Mouse (Mus musculus) adrenal gland, adult (tissue): Measurements from ENCODE around the gene Abca8b.
"Not testable (repeated sequence)": the region's sequence is repeated elsewhere in the genome, so short reads cannot be mapped to it uniquely, and the experiment has no call there.

Experiments used
- DNase-seq, 2 experiments: peaks; one replicate each; pipeline ENCODE4 v3.0.0; 2022 to 2023; ENCODE audit warnings: low spot score in 1 of 2; ENCODE audit not compliant: inconsistent age in 2 of 2

Abca8b gene

DNA sequence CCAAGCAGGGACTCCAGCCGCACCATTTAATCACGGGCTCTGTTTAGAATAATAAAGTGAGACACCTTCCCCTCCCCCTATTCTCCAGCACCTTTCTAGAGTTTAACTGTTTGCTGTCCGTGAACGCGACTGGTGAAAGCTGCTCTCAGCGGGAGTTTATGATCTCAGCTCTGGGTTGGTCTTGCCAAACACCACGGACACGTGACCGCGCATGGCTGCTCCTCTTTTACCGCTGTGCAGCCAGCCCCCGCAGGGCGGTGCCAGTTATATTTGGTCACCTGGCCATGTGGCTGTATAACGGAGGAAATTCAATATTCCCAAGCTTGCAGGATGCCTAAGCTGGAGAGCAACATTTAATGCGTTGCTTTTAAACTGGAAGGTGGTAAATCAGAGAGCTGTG is at the start of gene Abca8b:
Gene Abca8b, minus strand, starts transcription at position 222 of the 400 bp plus-strand sequence.
- peak; percentile 79 to 88 for DNase-seq

GRCm38 (mm10) chr11:110037795-110038194 is 42.1 kb upstream of the Abca8b start:
- DNase-seq: peak in 1 of 2 experiments; percentile 57

DNA sequence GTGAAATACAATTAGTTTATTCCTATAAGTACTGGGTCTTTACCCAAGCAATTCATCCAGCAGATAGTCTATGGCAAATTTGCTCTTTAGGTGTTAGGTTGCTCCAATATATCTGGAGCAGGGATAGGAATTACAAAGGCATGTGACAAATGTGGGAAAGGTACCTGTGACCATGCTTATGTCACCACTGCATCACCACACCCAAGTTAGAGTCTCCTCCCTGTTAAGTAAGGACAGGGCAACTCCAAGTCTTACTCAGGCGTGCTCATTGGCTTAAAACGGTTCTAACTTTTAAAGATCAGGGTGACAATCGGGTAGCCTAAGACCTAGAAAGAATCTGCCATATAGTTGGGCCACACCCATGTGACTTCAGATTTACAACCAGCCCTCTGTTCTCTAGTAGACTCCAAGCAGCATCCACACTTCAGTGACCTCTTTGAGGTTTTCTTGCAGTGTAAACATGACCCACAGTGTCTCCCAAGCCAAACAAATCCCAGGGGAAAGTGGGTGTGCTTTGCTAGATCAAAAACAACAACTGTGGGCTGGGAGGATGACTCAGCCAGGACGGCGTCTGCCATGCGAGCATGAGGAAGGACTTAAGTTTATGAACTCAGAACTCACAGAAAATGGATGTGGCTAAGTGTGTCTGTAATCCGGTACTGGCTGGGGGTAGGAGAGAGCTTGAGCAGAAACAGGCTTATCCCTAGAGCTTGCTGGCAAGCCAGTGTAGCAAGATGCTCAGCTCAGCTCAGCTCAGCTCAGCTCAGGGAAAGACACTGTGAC is 33.5 kb upstream of the Abca8b start:
- DNase-seq: peak; percentile 19 to 22

DNA sequence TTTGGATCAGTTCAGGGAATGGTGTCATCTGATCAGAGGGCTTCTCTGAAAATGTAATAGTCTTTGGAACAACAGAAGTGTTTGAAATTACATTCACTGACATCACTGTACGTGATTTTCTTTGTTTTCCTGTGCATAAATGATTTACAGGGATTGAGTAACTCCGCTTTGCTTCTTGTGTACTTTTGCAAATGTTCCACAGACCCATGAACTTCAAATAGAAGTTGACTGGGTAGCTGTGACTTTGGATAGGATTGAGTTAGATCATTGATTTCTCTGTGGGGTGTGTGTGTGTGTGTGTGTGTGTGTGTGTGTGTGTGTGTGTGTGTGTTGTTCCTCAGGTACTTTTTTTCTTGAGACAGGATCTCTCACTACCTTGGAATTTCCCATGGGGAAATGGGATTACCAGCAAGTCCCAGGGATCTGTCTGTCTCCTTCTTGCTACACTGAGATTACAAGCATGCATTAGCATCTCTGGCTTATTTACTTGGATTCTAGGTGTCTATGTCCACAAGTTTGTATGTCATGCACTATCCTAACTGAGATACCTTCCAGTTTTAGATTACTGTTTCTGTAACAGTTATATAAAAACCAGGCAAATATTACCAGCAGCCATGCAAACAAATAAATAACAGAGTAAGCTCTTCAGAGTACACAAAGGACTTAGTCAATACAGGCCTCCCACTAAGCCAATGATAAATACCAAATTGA is 15.3 kb upstream of the Abca8b start:
- no peak for DNase-seq

GRCm38 (mm10) chr11:109995013-109995412 is 632 bp downstream of the Abca8b start:
- DNase-seq: peak; percentile 16 to 53

DNA sequence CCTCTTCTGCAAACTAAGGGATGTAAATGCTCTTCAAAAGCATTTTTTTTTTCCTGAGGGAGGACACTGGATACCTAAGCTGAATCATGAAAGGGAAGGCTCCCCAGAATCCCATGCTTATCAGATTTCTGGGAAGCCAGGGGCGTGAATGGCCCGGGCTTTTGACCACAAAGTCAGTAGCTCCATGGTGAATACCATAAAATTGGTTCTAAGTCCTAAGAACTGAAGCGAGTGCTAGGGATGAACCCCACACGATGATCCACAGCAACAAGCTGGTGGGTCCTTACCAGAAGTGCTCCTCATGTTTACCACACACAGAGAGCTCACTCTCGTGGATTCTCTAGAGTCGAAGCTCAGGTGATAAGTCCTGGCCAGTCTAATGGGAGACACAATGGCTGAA is 1.6 kb downstream of the Abca8b start:
- DNase-seq: no peak

DNA sequence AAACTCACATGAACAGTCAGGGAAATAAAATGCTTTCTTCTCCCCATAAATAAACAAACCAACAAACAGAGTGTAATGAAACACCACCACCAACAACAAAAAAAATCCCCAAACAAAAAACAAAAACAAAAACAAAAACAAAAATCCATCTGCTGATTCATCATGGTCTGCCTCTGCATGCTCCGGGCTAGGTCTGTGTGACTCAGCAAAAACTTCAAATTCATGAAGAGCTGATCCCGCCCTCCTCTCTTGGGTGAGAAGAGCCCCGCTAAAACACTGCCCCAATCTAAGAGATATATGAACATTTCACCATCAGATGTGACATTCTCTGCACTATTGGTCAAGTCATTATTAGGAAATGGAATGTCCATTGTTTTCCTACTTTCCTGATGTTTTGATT is 4.4 kb downstream of the Abca8b start:
- peak; percentile 15 to 51 for DNase-seq

- no peak for DNase-seq
Measured at GRCm38 (mm10) chr11:109990256-109990655, 5.4 kb downstream of the Abca8b start.

- DNase-seq: no peak
Measured at GRCm38 (mm10) chr11:109988164-109988563, 7.5 kb downstream of the Abca8b start.

GRCm38 (mm10) chr11:109987460-109988072 is 8.1 kb downstream of the Abca8b start:
- not testable (repeated sequence) for DNase-seq

DNA sequence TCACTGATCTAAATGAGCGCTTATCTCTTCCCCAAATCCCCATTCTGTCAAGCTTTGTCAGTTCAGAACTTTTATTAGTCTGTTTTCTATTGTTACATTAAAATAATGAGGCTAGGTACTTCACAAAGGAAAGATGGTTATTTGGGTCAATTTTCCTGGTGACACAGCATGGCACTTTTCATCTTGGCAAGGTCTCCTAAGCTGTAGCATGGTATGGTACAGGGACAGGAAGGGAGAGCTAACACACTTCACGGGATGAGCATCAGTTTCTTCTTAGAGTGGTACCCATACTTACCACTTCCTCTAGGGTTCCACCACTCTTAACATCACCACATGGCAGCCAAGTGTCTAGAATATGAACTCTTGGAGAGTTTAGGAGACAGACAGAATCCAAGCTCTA is 13.8 kb downstream of the Abca8b start:
- no peak for DNase-seq

GRCm38 (mm10) chr11:109970521-109970920 is 25.1 kb downstream of the Abca8b start:
- peak; percentile 15 to 34 for DNase-seq

- DNase-seq: no peak
Measured at GRCm38 (mm10) chr11:109961495-109962492, 33.9 kb downstream of the Abca8b start.

GRCm38 (mm10) chr11:109955185-109955584 is 40.5 kb downstream of the Abca8b start:
- DNase-seq: peak in 1 of 2 experiments; percentile 21

GRCm38 (mm10) chr11:109936915-109937314 is 58.7 kb downstream of the Abca8b start:
- DNase-seq: no peak

- DNase-seq: not testable (repeated sequence)
Measured at GRCm38 (mm10) chr11:109933207-109933606, 62.4 kb downstream of the Abca8b start.

- no peak for DNase-seq
Measured at GRCm38 (mm10) chr11:109928489-109928888, 67.2 kb downstream of the Abca8b start.

DNA sequence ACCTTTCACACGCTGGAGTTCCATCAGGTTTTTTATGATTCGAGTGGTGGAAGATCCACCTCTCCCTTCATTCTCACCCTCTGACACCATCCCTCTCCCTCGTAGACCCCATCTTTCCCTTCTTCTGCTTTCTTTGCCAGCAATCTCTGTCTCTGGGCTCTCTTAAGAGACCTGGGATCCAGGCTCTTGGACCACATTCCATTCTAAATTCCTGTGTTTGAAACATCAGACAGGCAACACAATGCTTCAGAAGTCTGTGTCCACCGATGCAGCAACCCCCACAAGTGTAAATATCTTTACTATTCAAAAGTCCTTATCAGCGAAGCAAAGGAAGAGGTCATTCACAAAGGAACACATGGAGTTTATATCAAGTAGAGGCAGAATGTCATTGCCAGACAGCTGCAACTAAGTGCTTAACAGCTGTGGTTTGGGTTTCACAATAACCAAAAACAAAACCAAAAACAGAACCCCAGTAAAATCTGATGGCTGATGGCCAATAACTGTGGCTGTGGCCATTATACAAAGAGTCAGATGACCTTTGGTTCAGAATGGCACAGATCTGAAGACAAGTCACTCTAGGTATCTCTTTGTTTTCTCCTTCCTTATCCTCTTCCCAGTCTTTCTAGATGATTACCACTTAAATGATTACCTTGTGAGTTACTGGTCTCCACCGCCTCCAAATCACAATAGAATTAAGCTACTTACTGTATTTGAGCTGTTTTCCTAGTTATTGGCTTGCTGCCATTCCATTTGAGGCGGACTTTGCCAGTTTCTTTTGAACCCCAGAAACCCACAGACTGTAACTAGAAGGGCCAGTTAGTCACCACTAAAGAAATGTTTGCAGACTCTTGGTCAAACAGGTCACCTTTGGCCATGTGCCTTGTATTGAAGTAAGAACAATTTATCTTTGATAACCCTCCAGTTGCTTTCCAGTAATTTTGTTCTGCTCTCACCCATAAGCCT is 68.6 kb downstream of the Abca8b start:
- peak in 1 of 2 experiments; percentile 26 for DNase-seq

DNA sequence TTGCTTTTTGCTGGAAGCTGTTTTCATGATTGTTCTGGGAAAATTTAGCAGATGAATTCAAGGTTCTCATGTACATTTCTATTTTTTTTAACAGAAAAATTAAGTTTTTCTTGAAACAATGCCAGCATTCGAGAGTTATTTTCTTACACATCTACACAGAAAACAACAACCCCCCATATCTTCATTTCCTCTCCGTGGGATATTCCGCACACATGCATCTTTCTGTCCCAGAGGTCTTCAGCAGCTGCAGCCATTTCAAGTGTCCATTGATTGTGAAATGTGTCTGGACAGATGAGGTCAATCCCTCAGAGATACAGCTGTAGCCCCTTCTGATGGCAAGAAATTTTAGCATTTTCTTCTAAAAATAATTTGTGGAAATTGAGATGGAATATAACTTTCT is 73.4 kb downstream of the Abca8b start:
- DNase-seq: no peak
